Mouse (Mus musculus) thymus, postnatal 4 days (tissue): ENCODE measurements around the gene Taf1a.

ENCODE experiments used
- DNase-seq: peaks from one replicate; pipeline ENCODE4 v3.0.0; 2021

Gene Taf1a

GRCm38 (mm10) chr1:183417873-183418272 lies 29.1 kb downstream of the Taf1a start, which contains the start of gene Hhipl2:
Gene Hhipl2, plus strand, starts transcription at chr1:183418215.
- DNase-seq: no peak

GRCm38 (mm10) chr1:183419741-183420140 lies 31.0 kb downstream of the Taf1a start:
- DNase-seq: no peak

GRCm38 (mm10) chr1:183420296-183420695 lies 31.5 kb downstream of the Taf1a start:
- DNase-seq: peak; percentile 67

- no peak for DNase-seq
These were observed 35.3 kb downstream of the Taf1a start for GRCm38 (mm10) chr1:183424100-183424499.

GRCm38 (mm10) chr1:183434918-183435317 lies 46.1 kb downstream of the Taf1a start:
- DNase-seq: no peak

- peak; percentile 88 for DNase-seq
These were observed 50.3 kb downstream of the Taf1a start for GRCm38 (mm10) chr1:183439036-183439435.

- DNase-seq: peak; percentile 85
These were observed 53.4 kb downstream of the Taf1a start for GRCm38 (mm10) chr1:183442015-183442774.

GRCm38 (mm10) chr1:183453066-183453465 lies 64.3 kb downstream of the Taf1a start:
- no peak for DNase-seq
